Mouse (Mus musculus): Measurements from ENCODE around the gene Cdc42bpb. TPM values are rescaled to one million over a fixed set of nuclear protein-coding genes. Genes with fewer than 3 reads are reported as not detected.

Cdc42bpb gene
- polyA plus RNA-seq, 1 experiment from 2014 or later: 48.1 TPM

DNA sequence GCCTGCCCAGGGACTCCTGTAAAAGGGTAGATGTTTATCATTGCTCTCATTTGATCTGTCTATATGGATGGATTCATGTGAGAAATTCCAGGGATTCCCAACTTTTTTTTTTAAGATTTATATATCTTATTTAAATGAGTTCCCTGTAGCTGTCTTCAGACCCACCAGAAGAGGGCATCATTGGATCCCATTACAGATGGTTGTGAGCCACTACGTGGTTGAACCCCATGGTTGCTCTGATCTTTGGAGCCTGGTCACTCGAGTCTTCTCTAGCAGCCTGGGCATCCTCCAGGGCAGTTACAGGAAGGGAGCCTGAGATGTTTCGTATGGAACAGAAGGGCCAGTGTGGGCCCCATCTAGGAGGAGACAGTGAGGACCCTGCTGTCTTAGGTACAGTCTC is 128.4 kb downstream of the Cdc42bpb start:
- Histone ChIP-seq H3K4me3 (replicated peaks; ENCODE audit: low read length) (no peak overlapping the region), H3K4me1 (replicated peaks; ENCODE audit: control insufficient read depth, insufficient read depth, low read length) (no peaks in the 10 kb centered on the region), H3K27me3 (ENCODE audit: control insufficient read depth, insufficient read depth, low read length) (no peaks in the 10 kb centered on the region), H3K4me2 (replicated peaks) (no peak overlapping the region), H3K9me3 (ENCODE audit: control insufficient read depth, low read length) (no peaks in the 10 kb centered on the region), H3K9ac (no peak overlapping the region), H3K27ac (no peak overlapping the region), H3K36me3 (replicated peaks; ENCODE audit: control insufficient read depth, insufficient read depth) (peaks cover 46% of the 10 kb centered on the region)
- ATAC-seq (ENCODE audit: low FRiP score) (no peak), DNase-seq (ENCODE audit: low spot score) (no peak)
- 67% methylated on average over 3 of the region's 3 CpGs for WGBS

- no peak overlapping the region for H3K4me3 ChIP-seq (replicated peaks; ENCODE audit: low read length)
- H3K9me3 ChIP-seq (ENCODE audit: control insufficient read depth, low read length): no peaks in the 10 kb centered on the region
- 94% methylated on average over 9 of the region's 9 CpGs for WGBS
- H3K4me2 ChIP-seq (replicated peaks): no peak overlapping the region
- no peak overlapping the region for H3K9ac ChIP-seq
- H3K27ac ChIP-seq: no peak overlapping the region
- H3K4me1 ChIP-seq (replicated peaks; ENCODE audit: control insufficient read depth, insufficient read depth, low read length): no peaks in the 10 kb centered on the region
- DNase-seq (ENCODE audit: low spot score) (no peak), ATAC-seq (ENCODE audit: low FRiP score) (no peak)
- H3K36me3 ChIP-seq (replicated peaks; ENCODE audit: control insufficient read depth, insufficient read depth): peaks cover 66% of the 10 kb centered on the region
- H3K27me3 ChIP-seq (ENCODE audit: control insufficient read depth, insufficient read depth, low read length): no peaks in the 10 kb centered on the region
These were observed 130.6 kb downstream of the Cdc42bpb start for GRCm38 (mm10) chr12:111246808-111247464.

- Histone ChIP-seq H3K9me3 (ENCODE audit: control insufficient read depth, low read length) (no peaks in the 10 kb centered on the region), H3K9ac (no peak overlapping the region), H3K27me3 (ENCODE audit: control insufficient read depth, insufficient read depth, low read length) (no peaks in the 10 kb centered on the region), H3K27ac (no peak overlapping the region), H3K36me3 (replicated peaks; ENCODE audit: control insufficient read depth, insufficient read depth) (peaks cover 66% of the 10 kb centered on the region), H3K4me1 (replicated peaks; ENCODE audit: control insufficient read depth, insufficient read depth, low read length) (no peaks in the 10 kb centered on the region), H3K4me3 (replicated peaks; ENCODE audit: low read length) (no peak overlapping the region), H3K4me2 (replicated peaks) (no peak overlapping the region)
- ATAC-seq (ENCODE audit: low FRiP score) (no peak), DNase-seq (ENCODE audit: low spot score) (no peak)
- WGBS: 77% methylated on average over 6 of the region's 6 CpGs
These were observed 132.4 kb downstream of the Cdc42bpb start for GRCm38 (mm10) chr12:111245070-111245469.

- H3K4me1 ChIP-seq (replicated peaks; ENCODE audit: control insufficient read depth, insufficient read depth, low read length): no peaks in the 10 kb centered on the region
- peaks cover 68% of the 10 kb centered on the region for H3K36me3 ChIP-seq (replicated peaks; ENCODE audit: control insufficient read depth, insufficient read depth)
- no peak overlapping the region for H3K4me3 ChIP-seq (replicated peaks; ENCODE audit: low read length)
- H3K27ac ChIP-seq: no peak overlapping the region
- no peaks in the 10 kb centered on the region for H3K27me3 ChIP-seq (ENCODE audit: control insufficient read depth, insufficient read depth, low read length)
- 94% methylated on average over 12 of the region's 12 CpGs for WGBS
- no peak overlapping the region for H3K9ac ChIP-seq
- H3K4me2 ChIP-seq (replicated peaks): no peak overlapping the region
- DNase-seq (ENCODE audit: low spot score) (no peak), ATAC-seq (ENCODE audit: low FRiP score) (no peak)
- no peaks in the 10 kb centered on the region for H3K9me3 ChIP-seq (ENCODE audit: control insufficient read depth, low read length)
These were observed 133.8 kb downstream of the Cdc42bpb start for GRCm38 (mm10) chr12:111243733-111244132.

Other genes with a start within 250 kb of the Cdc42bpb start
- gene Traf3, start 211.3 kb downstream of the Cdc42bpb start, polyA plus RNA-seq (2014; fragmentation: Nextera tagmentation; extraction: Ambion mirVana): 20.9 and 22.5 TPM in 2 replicates
- gene 4930595D18Rik, start 193.2 kb downstream of the Cdc42bpb start, polyA plus RNA-seq (2014; fragmentation: Nextera tagmentation; extraction: Ambion mirVana): not detected in 2 replicates
- gene Amn, start 106.6 kb downstream of the Cdc42bpb start, polyA plus RNA-seq (2014; fragmentation: Nextera tagmentation; extraction: Ambion mirVana): 19.6 and 20.5 TPM in 2 replicates
- 0.72 and 1.3 TPM in 2 replicates for gene Lbhd2, start 29.1 kb upstream of the Cdc42bpb start, polyA plus RNA-seq (2014; fragmentation: Nextera tagmentation; extraction: Ambion mirVana)
- gene Exoc3l4, start 39.3 kb upstream of the Cdc42bpb start, polyA plus RNA-seq (2014; fragmentation: Nextera tagmentation; extraction: Ambion mirVana): 1.7 and 1.8 TPM in 2 replicates
- 0.42 and 0.79 TPM in 2 replicates for gene Tnfaip2, start 64.8 kb upstream of the Cdc42bpb start, polyA plus RNA-seq (2014; fragmentation: Nextera tagmentation; extraction: Ambion mirVana)
- 2.6 and 3.8 TPM in 2 replicates for gene Gm266, start 108.1 kb upstream of the Cdc42bpb start, polyA plus RNA-seq (2014; fragmentation: Nextera tagmentation; extraction: Ambion mirVana)
- gene Eif5, start 160.3 kb upstream of the Cdc42bpb start, polyA plus RNA-seq (2014; fragmentation: Nextera tagmentation; extraction: Ambion mirVana): 504 and 543 TPM in 2 replicates
- 76.4 and 81.4 TPM in 2 replicates for gene Mark3, start 196.8 kb upstream of the Cdc42bpb start, polyA plus RNA-seq (2014; fragmentation: Nextera tagmentation; extraction: Ambion mirVana)